Mouse (Mus musculus): ENCODE results near the gene Olfr520. TPM values are rescaled to one million over a fixed set of nuclear protein-coding genes. Genes with fewer than 3 reads are reported as not detected.

Gene Olfr520
- total RNA-seq, 1 experiment, result not detected

DNA sequence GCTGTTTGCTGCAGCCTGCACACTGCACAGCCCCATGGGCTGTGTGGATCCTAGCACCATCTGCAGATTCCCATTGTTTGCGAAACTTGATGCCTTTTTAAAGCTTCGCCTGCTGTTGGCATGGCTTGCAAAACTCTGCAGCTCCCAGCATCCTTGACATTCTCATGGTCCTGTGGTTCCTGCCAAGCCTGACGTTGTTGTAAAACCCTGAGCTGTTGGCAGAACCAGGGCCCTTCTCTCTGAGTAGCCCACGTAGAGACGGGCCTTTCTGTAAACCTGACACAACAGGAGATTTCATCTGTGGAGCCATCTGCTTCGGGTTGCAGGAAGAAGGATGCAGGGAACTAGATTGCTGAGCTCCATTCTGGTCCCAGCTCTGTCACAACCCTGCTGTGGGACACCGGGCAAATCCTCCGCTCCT is 21.8 kb upstream of the Olfr520 start:
- no peaks in the 10 kb centered on the region for H3K9me3 ChIP-seq (ENCODE audit: control insufficient read depth, insufficient read depth, low read depth, low read length)
- no peaks in the 10 kb centered on the region for H3K4me1 ChIP-seq (ENCODE audit: control insufficient read depth in 2 of 2, insufficient read depth in 2 of 2, low read length in 2 of 2, poor library complexity in 1 of 2)
- no peak for TF ChIP-seq HCFC1 (IDR thresholded peaks at IDR 0.05; ENCODE audit: borderline replicate concordance, insufficient read depth, low read length)
- no peak for TF ChIP-seq MAFK (IDR thresholded peaks at IDR 0.05; ENCODE audit: insufficient read depth, low read depth, low read length)
- no peak for TF ChIP-seq CHD2 (IDR thresholded peaks at IDR 0.05; ENCODE audit: low read depth, low read length)
- TF ChIP-seq ZC3H11A (IDR thresholded peaks at IDR 0.05; ENCODE audit: borderline replicate concordance, low read depth, low read length), result no peak
- no peak for TF ChIP-seq ZNF384 (IDR thresholded peaks at IDR 0.05; ENCODE audit: low read depth, low read length)
- no peak overlapping the region for H3K4me3 ChIP-seq (ENCODE audit: insufficient read depth in 1 of 2, low read depth in 1 of 2, low read length in 2 of 2, poor library complexity in 1 of 2, severe bottlenecking in 1 of 2)
- H3K27ac ChIP-seq (ENCODE audit: insufficient read depth, low read depth, low read length, poor library complexity, severe bottlenecking), result no peak overlapping the region
- no peak overlapping the region for H3K9ac ChIP-seq (ENCODE audit: insufficient read depth, low read depth, low read length, poor library complexity, severe bottlenecking)
- no peaks in the 10 kb centered on the region for H3K36me3 ChIP-seq (ENCODE audit: control insufficient read depth, insufficient read depth, low read length, poor library complexity, severe bottlenecking)
- in situ Hi-C loops (cut with MboI; ENCODE audit: low sequenced_read_pairs in 2 of 2, unreplicated experiment in 2 of 2), result no loop called here
- DNase-seq (ENCODE audit: low read depth, low spot score), result no peak

DNA sequence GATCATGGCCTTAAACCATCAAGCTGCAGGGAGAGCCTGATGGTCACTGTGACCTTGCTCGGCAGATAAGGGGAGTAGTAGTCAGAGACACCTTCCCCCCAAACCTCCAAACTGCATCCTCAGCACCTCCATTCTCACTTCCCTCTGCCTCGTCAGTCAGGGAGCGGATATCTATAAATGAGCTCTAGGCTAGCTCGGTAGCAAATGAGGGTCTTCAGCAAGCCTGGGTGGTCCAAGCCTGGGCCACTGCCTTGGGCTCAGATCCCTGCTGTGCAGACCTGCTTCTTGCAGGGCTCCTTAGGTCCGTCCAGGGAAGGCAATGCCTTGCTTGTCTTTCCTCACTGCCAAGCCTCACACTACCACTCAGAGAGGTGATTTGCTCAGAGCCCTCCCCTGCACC is 21.3 kb upstream of the Olfr520 start:
- no peak overlapping the region for H3K4me3 ChIP-seq (ENCODE audit: insufficient read depth in 1 of 2, low read depth in 1 of 2, low read length in 2 of 2, poor library complexity in 1 of 2, severe bottlenecking in 1 of 2)
- DNase-seq (ENCODE audit: low read depth, low spot score), result no peak
- no peaks in the 10 kb centered on the region for H3K36me3 ChIP-seq (ENCODE audit: control insufficient read depth, insufficient read depth, low read length, poor library complexity, severe bottlenecking)
- H3K9ac ChIP-seq (ENCODE audit: insufficient read depth, low read depth, low read length, poor library complexity, severe bottlenecking), result no peak overlapping the region
- no peak for TF ChIP-seq HCFC1 (IDR thresholded peaks at IDR 0.05; ENCODE audit: borderline replicate concordance, insufficient read depth, low read length)
- no peak for TF ChIP-seq ZC3H11A (IDR thresholded peaks at IDR 0.05; ENCODE audit: borderline replicate concordance, low read depth, low read length)
- no peak for TF ChIP-seq ZNF384 (IDR thresholded peaks at IDR 0.05; ENCODE audit: low read depth, low read length)
- no peak for TF ChIP-seq MAFK (IDR thresholded peaks at IDR 0.05; ENCODE audit: insufficient read depth, low read depth, low read length)
- no peak for TF ChIP-seq CHD2 (IDR thresholded peaks at IDR 0.05; ENCODE audit: low read depth, low read length)
- in situ Hi-C loops (cut with MboI; ENCODE audit: low sequenced_read_pairs in 2 of 2, unreplicated experiment in 2 of 2), result no loop called here
- no peaks in the 10 kb centered on the region for H3K9me3 ChIP-seq (ENCODE audit: control insufficient read depth, insufficient read depth, low read depth, low read length)
- H3K27ac ChIP-seq (ENCODE audit: insufficient read depth, low read depth, low read length, poor library complexity, severe bottlenecking), result no peak overlapping the region
- H3K4me1 ChIP-seq (ENCODE audit: control insufficient read depth in 2 of 2, insufficient read depth in 2 of 2, low read length in 2 of 2, poor library complexity in 1 of 2), result no peaks in the 10 kb centered on the region

DNA sequence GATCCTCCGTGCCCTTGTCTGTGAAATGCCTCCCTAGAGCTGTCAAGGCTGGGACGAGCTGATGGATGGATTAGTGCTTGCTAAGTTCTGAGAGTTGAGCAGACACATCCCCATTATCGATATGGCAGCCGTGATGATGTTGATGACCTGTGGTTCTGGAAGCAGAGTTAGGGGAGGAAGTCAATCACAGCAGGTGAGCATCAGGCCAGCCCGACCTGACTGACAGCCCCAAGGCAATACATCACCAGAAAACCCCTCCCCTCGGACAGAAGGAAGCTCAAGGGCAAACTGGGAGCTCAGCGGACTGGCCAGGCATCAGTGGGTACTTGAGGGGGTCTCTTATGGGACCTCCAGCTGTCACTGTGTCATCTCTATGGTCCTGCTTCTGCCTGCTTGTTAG is 20.1 kb upstream of the Olfr520 start:
- in situ Hi-C loops (cut with MboI; ENCODE audit: low sequenced_read_pairs in 2 of 2, unreplicated experiment in 2 of 2), result no loop called here
- Histone ChIP-seq H3K27ac (ENCODE audit: insufficient read depth, low read depth, low read length, poor library complexity, severe bottlenecking) (no peak overlapping the region), H3K4me1 (ENCODE audit: control insufficient read depth in 2 of 2, insufficient read depth in 2 of 2, low read length in 2 of 2, poor library complexity in 1 of 2) (no peaks in the 10 kb centered on the region), H3K36me3 (ENCODE audit: control insufficient read depth, insufficient read depth, low read length, poor library complexity, severe bottlenecking) (no peaks in the 10 kb centered on the region), H3K4me3 (ENCODE audit: insufficient read depth in 1 of 2, low read depth in 1 of 2, low read length in 2 of 2, poor library complexity in 1 of 2, severe bottlenecking in 1 of 2) (no peak overlapping the region), H3K9me3 (ENCODE audit: control insufficient read depth, insufficient read depth, low read depth, low read length) (no peaks in the 10 kb centered on the region), H3K9ac (ENCODE audit: insufficient read depth, low read depth, low read length, poor library complexity, severe bottlenecking) (no peak overlapping the region)
- DNase-seq (ENCODE audit: low read depth, low spot score), result no peak
- TF ChIP-seq ZNF384 (IDR thresholded peaks at IDR 0.05; ENCODE audit: low read depth, low read length), result no peak
- no peak for TF ChIP-seq ZC3H11A (IDR thresholded peaks at IDR 0.05; ENCODE audit: borderline replicate concordance, low read depth, low read length)
- TF ChIP-seq HCFC1 (IDR thresholded peaks at IDR 0.05; ENCODE audit: borderline replicate concordance, insufficient read depth, low read length), result no peak
- no peak for TF ChIP-seq MAFK (IDR thresholded peaks at IDR 0.05; ENCODE audit: insufficient read depth, low read depth, low read length)
- no peak for TF ChIP-seq CHD2 (IDR thresholded peaks at IDR 0.05; ENCODE audit: low read depth, low read length)

DNA sequence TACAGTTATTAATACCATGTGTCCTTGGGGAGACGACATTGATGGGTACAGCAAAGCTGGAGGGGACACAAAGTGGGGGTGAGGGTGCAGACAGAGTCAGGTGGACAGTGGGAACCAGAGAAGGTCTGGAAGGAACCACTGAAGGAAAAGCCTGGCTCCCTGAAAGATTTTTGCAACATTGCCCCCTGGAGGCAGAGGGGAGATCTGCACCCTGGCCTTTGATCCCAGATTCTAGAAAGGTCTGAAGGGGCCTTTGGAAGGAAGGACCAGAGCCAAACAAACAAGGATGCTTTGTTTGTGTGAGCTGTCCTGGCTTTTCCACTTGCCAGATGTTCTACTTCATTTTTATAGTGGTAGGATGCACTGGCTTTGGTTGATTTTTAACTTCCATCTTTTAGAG is 19.6 kb upstream of the Olfr520 start:
- TF ChIP-seq CHD2 (IDR thresholded peaks at IDR 0.05; ENCODE audit: low read depth, low read length) (no peak), ZNF384 (IDR thresholded peaks at IDR 0.05; ENCODE audit: low read depth, low read length) (no peak), ZC3H11A (IDR thresholded peaks at IDR 0.05; ENCODE audit: borderline replicate concordance, low read depth, low read length) (peak; percentile 40; the same call in 1 of the 2 replicates)
- H3K4me1 ChIP-seq (ENCODE audit: control insufficient read depth in 2 of 2, insufficient read depth in 2 of 2, low read length in 2 of 2, poor library complexity in 1 of 2), result no peaks in the 10 kb centered on the region
- H3K9me3 ChIP-seq (ENCODE audit: control insufficient read depth, insufficient read depth, low read depth, low read length), result no peaks in the 10 kb centered on the region
- peak; percentile 30 for DNase-seq (ENCODE audit: low read depth, low spot score)
- no peak overlapping the region for H3K4me3 ChIP-seq (ENCODE audit: insufficient read depth in 1 of 2, low read depth in 1 of 2, low read length in 2 of 2, poor library complexity in 1 of 2, severe bottlenecking in 1 of 2)
- H3K36me3 ChIP-seq (ENCODE audit: control insufficient read depth, insufficient read depth, low read length, poor library complexity, severe bottlenecking), result no peaks in the 10 kb centered on the region
- H3K9ac ChIP-seq (ENCODE audit: insufficient read depth, low read depth, low read length, poor library complexity, severe bottlenecking), result no peak overlapping the region
- in situ Hi-C loops (cut with MboI; ENCODE audit: low sequenced_read_pairs in 2 of 2, unreplicated experiment in 2 of 2), result no loop called here
- H3K27ac ChIP-seq (ENCODE audit: insufficient read depth, low read depth, low read length, poor library complexity, severe bottlenecking), result no peak overlapping the region

DNA sequence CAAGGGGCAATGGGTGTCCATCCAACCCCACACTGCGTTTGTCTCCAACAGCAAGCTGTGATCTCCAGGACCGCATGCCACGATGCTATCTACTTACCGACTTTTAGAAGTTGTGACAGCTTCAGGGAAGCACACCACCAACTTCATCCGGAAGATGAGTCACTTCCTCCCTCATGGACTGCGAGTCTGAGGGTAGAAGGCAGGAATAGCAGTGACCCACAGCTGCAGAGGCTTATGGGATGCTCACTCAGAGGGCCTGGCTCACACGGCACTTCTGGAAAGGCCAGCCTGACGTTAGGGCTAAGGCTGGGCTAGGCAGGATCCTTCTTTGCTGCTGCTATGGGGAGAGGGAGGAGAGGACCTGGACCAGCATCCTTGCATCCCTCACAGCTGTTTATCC is 18.9 kb upstream of the Olfr520 start, which contains the start of gene Slco2b1:
Gene Slco2b1 (minus strand): TSS at position 175 of the 400 bp plus-strand sequence.
- in situ Hi-C loops (cut with MboI; ENCODE audit: low sequenced_read_pairs in 2 of 2, unreplicated experiment in 2 of 2), result no loop called here
- H3K9ac ChIP-seq (ENCODE audit: insufficient read depth, low read depth, low read length, poor library complexity, severe bottlenecking), result no peak within 1 kb of the TSS
- H3K4me3 ChIP-seq (ENCODE audit: insufficient read depth in 1 of 2, low read depth in 1 of 2, low read length in 2 of 2, poor library complexity in 1 of 2, severe bottlenecking in 1 of 2), result no peak within 1 kb of the TSS
- H3K27ac ChIP-seq (ENCODE audit: insufficient read depth, low read depth, low read length, poor library complexity, severe bottlenecking), result no peak within 1 kb of the TSS
- H3K4me1 ChIP-seq (ENCODE audit: control insufficient read depth in 2 of 2, insufficient read depth in 2 of 2, low read length in 2 of 2, poor library complexity in 1 of 2), result no peaks in the 10 kb centered on the region
- no peaks in the 10 kb centered on the region for H3K9me3 ChIP-seq (ENCODE audit: control insufficient read depth, insufficient read depth, low read depth, low read length)
- DNase-seq (ENCODE audit: low read depth, low spot score), result no peak
- no peaks in the 10 kb centered on the region for H3K36me3 ChIP-seq (ENCODE audit: control insufficient read depth, insufficient read depth, low read length, poor library complexity, severe bottlenecking)
- TF ChIP-seq HCFC1 (IDR thresholded peaks at IDR 0.05; ENCODE audit: borderline replicate concordance, insufficient read depth, low read length), result no peak
- TF ChIP-seq MAFK (IDR thresholded peaks at IDR 0.05; ENCODE audit: insufficient read depth, low read depth, low read length), result no peak
